In the genomic region with DNA sequence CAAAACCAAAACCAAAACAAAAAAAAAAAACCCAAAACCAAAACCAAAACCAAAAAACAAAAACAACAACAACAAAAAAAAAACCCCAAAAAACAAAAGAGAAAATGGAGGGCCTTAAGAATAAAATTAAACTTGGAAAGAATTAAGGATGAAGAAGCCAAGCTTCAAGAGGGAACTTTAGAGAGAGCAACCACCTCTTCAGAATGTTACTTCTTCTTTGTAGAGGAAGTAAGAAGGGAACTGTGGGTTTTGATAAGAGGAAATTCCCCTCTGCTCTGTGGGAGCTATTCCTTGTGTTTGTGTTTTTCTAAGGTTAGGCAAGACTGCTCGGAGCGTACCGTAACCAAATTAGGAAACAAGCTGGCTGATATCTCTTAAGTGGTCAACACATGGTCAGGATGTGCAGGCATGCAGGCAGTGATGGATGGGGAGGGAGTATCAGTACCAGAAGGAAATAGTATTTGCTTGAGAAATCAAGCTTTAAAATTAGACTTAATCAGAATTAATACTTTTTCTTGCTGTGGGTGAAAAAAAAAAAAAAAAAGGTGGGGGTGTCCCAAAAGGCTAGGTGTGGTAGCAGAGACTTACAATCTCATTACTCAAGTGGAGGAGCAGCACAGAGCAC, we compare ENCODE assay signal across 9 mouse cellular contexts. TPM values are rescaled to one million over a fixed set of nuclear protein-coding genes. Genes with fewer than 3 reads are reported as not detected.
DNase-seq lines count a peak whose midpoint lies in the region; ATAC-seq and TF ChIP-seq lines count a peak whose summit lies in the region.
"Had no signal": no experiment of that assay in that cellular context is flagged by ENCODE, and none has a peak within 500 bp of the region (broad histone marks: within the 10 kb centered on the region; RNA-seq: fewer than 3 reads in every experiment).

No protein-coding gene starts in this region.

- H3K4me2 ChIP-seq in liver, postnatal 0 days (ENCODE audit: low read depth, low read length), result peak overlapping the region; percentile 1; the same call in 1 of the 2 replicates
- no peak overlapping the region for H3K4me2 ChIP-seq in forebrain, embryonic 15.5 days (replicated peaks)

- H3K9me3 ChIP-seq in liver, postnatal 0 days (ENCODE audit: low read length), result no peaks in the 10 kb centered on the region
- H3K9me3 ChIP-seq in forebrain, embryonic 15.5 days, result no peaks in the 10 kb centered on the region

- peak overlapping the region; percentile 91 for H3K27ac ChIP-seq in liver, postnatal 0 days (ENCODE audit: low read depth)
- H3K27ac ChIP-seq in forebrain, embryonic 15.5 days (replicated peaks), result no peak overlapping the region

- no peak for TF ChIP-seq CTCF in liver, postnatal 0 days (IDR thresholded peaks at IDR 0.05; ENCODE audit: low read depth)

- H3K9ac ChIP-seq in liver, postnatal 0 days (replicated peaks), result no peak overlapping the region
- no peak overlapping the region for H3K9ac ChIP-seq in forebrain, embryonic 15.5 days (replicated peaks)

- WGBS in liver, postnatal 0 days (ENCODE audit: insufficient replicate concordance), result 2% methylated on average over 3 of the region's 3 CpGs
- 89% methylated on average over 3 of the region's 3 CpGs for WGBS in forebrain, embryonic 15.5 days

- DNase-seq in 3134 (ENCODE audit: extremely low read depth, insufficient read length, low spot score), result peak; percentile 24
- DNase-seq in B cell, adult 2 months, result peak; percentile 55 to 57
- DNase-seq in liver, postnatal 0 days, result no peak
- no peak for DNase-seq in cerebellum, adult 11-12 months
- no peak for DNase-seq in right cerebral cortex, adult 2 months (ENCODE audit: low spot score in 2 of 2)
- DNase-seq in embryo, embryonic 11 days, result no peak
- DNase-seq: adrenal gland, postnatal 25 days had no signal

- peaks cover 15% of the 10 kb centered on the region for H3K36me3 ChIP-seq in liver, postnatal 0 days (replicated peaks; ENCODE audit: insufficient read depth, low read length)
- H3K36me3 ChIP-seq in forebrain, embryonic 15.5 days, result no peaks in the 10 kb centered on the region; the same call in 1 of the 2 replicates

- no peak overlapping the region for H3K4me3 ChIP-seq in liver, postnatal 0 days (ENCODE audit: low read depth, low read length)
- H3K4me3 ChIP-seq in forebrain, embryonic 15.5 days, result no peak overlapping the region

- peak; percentile 78 for TF ChIP-seq EP300 in liver, postnatal 0 days (IDR thresholded peaks at IDR 0.05; ENCODE audit: low read depth)

- H3K4me1 ChIP-seq in liver, postnatal 0 days (ENCODE audit: insufficient read depth), result peaks cover 88% of the 10 kb centered on the region
- H3K4me1 ChIP-seq in forebrain, embryonic 15.5 days, result peaks cover 24% of the 10 kb centered on the region

- ATAC-seq in hematopoietic stem cell, adult 5-6 weeks (replicated peaks in 1 of 2; ENCODE audit: insufficient read depth in 1 of 2, low FRiP score in 2 of 2, low TSS enrichment in 1 of 2, low read depth in 1 of 2, poor library complexity in 2 of 2, severe bottlenecking in 2 of 2), result peak; percentile 79 to 92
- peak; percentile 35 for ATAC-seq in liver, postnatal 0 days
- ATAC-seq in forebrain, embryonic 15.5 days (replicated peaks), result no peak

- H3K27me3 ChIP-seq in liver, postnatal 0 days (ENCODE audit: insufficient read depth, low read length), result no peaks in the 10 kb centered on the region
- H3K27me3 ChIP-seq in forebrain, embryonic 15.5 days, result no peaks in the 10 kb centered on the region

RNA-seq across cellular contexts. Expression of gene Rnf216, which starts 57.2 kb away (rescaled TPM):
- total RNA-seq in hematopoietic stem cell, adult 5-6 weeks (2017), result 57.0 and 59.8 TPM in 2 replicates
- 8.4 and 10.5 TPM in 2 replicates for polyA plus RNA-seq in liver, postnatal 0 days (2015; fragmentation: Nextera tagmentation; extraction: Ambion mirVana)
- 36.2 and 37.3 TPM in 2 replicates for polyA plus RNA-seq in forebrain, embryonic 15.5 days (2015; fragmentation: Nextera tagmentation; extraction: Ambion mirVana)

Comparison
In these comparisons a context has a peak if more than half of its experiments do, and no peak if none do; other contexts are left out.
1. DNase-seq: peak in 3134 (single experiment) and B cell, adult 2 months (2 of 2); none in liver, postnatal 0 days (single experiment), cerebellum, adult 11-12 months (single experiment), right cerebral cortex, adult 2 months (0 of 2) and embryo, embryonic 11 days (single experiment).